Mouse (Mus musculus) CH12.LX (cell line): ENCODE data around the gene Ctsw. TPM values are rescaled to one million over a fixed set of nuclear protein-coding genes. Genes with fewer than 3 reads are reported as not detected.

Experiments used
- DNase-seq: peaks from one replicate; pipeline ENCODE4 v3.0.0-alpha.2; 2013; ENCODE audit errors: extremely low read depth
- H3K27ac ChIP-seq: 2 replicates; pipeline ENCODE4 v1.5.1; 2012; ENCODE audit warnings: low read depth, mild to moderate bottlenecking, control low read depth, moderate library complexity; ENCODE audit not compliant: insufficient read depth
- H3K27me3 ChIP-seq: replicated peaks from 2 replicates; pipeline ENCODE3; 2012; ENCODE audit warnings: inconsistent platforms
- H3K36me3 ChIP-seq, 2 experiments: replicated peaks in 1 of 2; 2 replicates each; pipeline versions ENCODE3 to v1.6.1; 2012; ENCODE audit warnings: inconsistent platforms in 1 of 2, low read length in 1 of 2, mild to moderate bottlenecking in 1 of 2, mixed read lengths in 1 of 2, moderate library complexity in 1 of 2; ENCODE audit not compliant: control insufficient read depth in 1 of 2, insufficient read depth in 1 of 2
- H3K4me1 ChIP-seq, 2 experiments: 2 replicates each; pipeline ENCODE4 v1.6.1; 2012; ENCODE audit warnings: inconsistent platforms in 1 of 2, moderate library complexity in 1 of 2; ENCODE audit not compliant: insufficient read depth in 2 of 2, control insufficient read depth in 1 of 2
- H3K4me2 ChIP-seq: 2 replicates; pipeline ENCODE4 v1.6.1; 2012; ENCODE audit warnings: low read depth, mild to moderate bottlenecking, control low read depth; ENCODE audit not compliant: poor library complexity, insufficient read depth, severe bottlenecking
- H3K4me3 ChIP-seq, 3 experiments: fragments of 150-350 bp in 1 of 3; sonication (generic) in 1 of 3; replicated peaks in 1 of 3; 2 replicates each; pipeline versions ENCODE3 to v1.5.1; 2011 to 2012; ENCODE audit warnings: low read depth in 2 of 3, low read length in 2 of 3, mild to moderate bottlenecking in 2 of 3, moderate library complexity in 2 of 3, control low read depth in 1 of 3, improper control_type of control experiment in 1 of 3, inconsistent platforms in 1 of 3, mixed read lengths in 1 of 3; ENCODE audit not compliant: poor library complexity in 1 of 3
- H3K79me2 ChIP-seq: replicated peaks from 2 replicates; pipeline ENCODE4 v1.6.1; 2012; ENCODE audit warnings: mild to moderate bottlenecking, moderate library complexity; ENCODE audit not compliant: control insufficient read depth, poor library complexity, insufficient read depth, severe bottlenecking; ENCODE audit errors: extremely low read depth
- H3K9ac ChIP-seq: 2 replicates; pipeline ENCODE4 v1.6.1; 2012; ENCODE audit warnings: low read depth, mild to moderate bottlenecking, control low read depth, moderate library complexity; ENCODE audit not compliant: insufficient read depth
- H3K9me3 ChIP-seq: replicated peaks from 2 replicates; pipeline ENCODE3; 2012; ENCODE audit warnings: low read length, inconsistent platforms, mixed read lengths
- CHD1 ChIP-seq: IDR thresholded peaks from 2 replicates; pipeline ENCODE4 v1.6.1; 2012; ENCODE audit warnings: low read depth, low read length, improper control_type of control experiment, inconsistent platforms
- CTCF ChIP-seq, 2 experiments: IDR thresholded peaks in 1 of 2; conservative IDR thresholded peaks in 1 of 2; 2 replicates each; pipeline ENCODE4 v1.5.1; 2011 to 2012; ENCODE audit warnings: low read depth in 2 of 2, low read length in 2 of 2, improper control_type of control experiment in 1 of 2, inconsistent platforms in 1 of 2, mild to moderate bottlenecking in 1 of 2, moderate library complexity in 1 of 2
- ELF1 ChIP-seq: IDR thresholded peaks from 2 replicates; pipeline ENCODE4 v1.6.1; 2014; ENCODE audit warnings: low read depth, mild to moderate bottlenecking, inconsistent platforms, low read length, improper control_type of control experiment
- EP300 ChIP-seq: IDR thresholded peaks from 2 replicates; pipeline ENCODE4 v1.6.1; 2011; ENCODE audit warnings: low read length, improper control_type of control experiment
- ETS1 ChIP-seq: conservative IDR thresholded peaks from 2 replicates; pipeline ENCODE4 v1.6.1; 2012; ENCODE audit warnings: low read depth, mild to moderate bottlenecking, inconsistent platforms, low read length, improper control_type of control experiment, moderate library complexity
- GABPA ChIP-seq: IDR thresholded peaks from 2 replicates; pipeline ENCODE4 v1.6.1; 2012; ENCODE audit warnings: low read depth, low read length, improper control_type of control experiment, inconsistent platforms; ENCODE audit not compliant: insufficient replicate concordance
- HCFC1 ChIP-seq: IDR thresholded peaks from 2 replicates; pipeline ENCODE4 v1.6.1; 2012; ENCODE audit warnings: low read depth, mild to moderate bottlenecking, inconsistent platforms, low read length, improper control_type of control experiment
- JUN ChIP-seq: IDR thresholded peaks from 2 replicates; pipeline ENCODE4 v1.6.1; 2011; ENCODE audit warnings: low read depth, mild to moderate bottlenecking, low read length, improper control_type of control experiment, moderate library complexity; ENCODE audit not compliant: insufficient read depth
- MAX ChIP-seq: IDR thresholded peaks from 2 replicates; pipeline ENCODE4 v1.6.1; 2011; ENCODE audit warnings: low read length, improper control_type of control experiment
- MAZ ChIP-seq: IDR thresholded peaks from 2 replicates; pipeline ENCODE4 v1.6.1; 2012; ENCODE audit warnings: low read depth, mild to moderate bottlenecking, inconsistent platforms, low read length, improper control_type of control experiment, moderate library complexity
- MYC ChIP-seq: IDR thresholded peaks from 2 replicates; pipeline ENCODE4 v1.6.1; 2011; ENCODE audit warnings: low read depth, mild to moderate bottlenecking, improper control_type of control experiment, low read length
- NELFE ChIP-seq: IDR thresholded peaks from 2 replicates; pipeline ENCODE4 v1.6.1; 2011; ENCODE audit warnings: low read depth, low read length, improper control_type of control experiment
- NRF1 ChIP-seq: IDR thresholded peaks from 2 replicates; pipeline ENCODE4 v1.6.1; 2014; ENCODE audit warnings: low read depth, mild to moderate bottlenecking, inconsistent platforms, low read length, improper control_type of control experiment, moderate library complexity
- POLR2AphosphoS2 ChIP-seq: IDR thresholded peaks from 2 replicates; pipeline ENCODE4 v1.6.1; 2011; ENCODE audit warnings: low read depth, low read length, improper control_type of control experiment
- RAD21 ChIP-seq: IDR thresholded peaks from 2 replicates; pipeline ENCODE4 v1.6.1; 2011; ENCODE audit warnings: low read depth, mild to moderate bottlenecking, low read length, improper control_type of control experiment, moderate library complexity
- SIN3A ChIP-seq: IDR thresholded peaks from 2 replicates; pipeline ENCODE4 v1.6.1; 2012; ENCODE audit warnings: low read length, improper control_type of control experiment, inconsistent platforms
- SMC3 ChIP-seq: IDR thresholded peaks from 2 replicates; pipeline ENCODE4 v1.6.1; 2011; ENCODE audit warnings: low read depth, low read length, improper control_type of control experiment
- TBP ChIP-seq: conservative IDR thresholded peaks from 2 replicates; pipeline ENCODE4 v1.6.1; 2011; ENCODE audit warnings: low read depth, low read length, improper control_type of control experiment
- UBTF ChIP-seq: IDR thresholded peaks from 2 replicates; pipeline ENCODE4 v1.6.1; 2012; ENCODE audit warnings: low read depth, mild to moderate bottlenecking, inconsistent platforms, low read length, improper control_type of control experiment, moderate library complexity
- USF1 ChIP-seq: IDR thresholded peaks from 2 replicates; pipeline ENCODE4 v1.6.1; 2014; ENCODE audit warnings: low read depth, mild to moderate bottlenecking, inconsistent platforms, low read length, improper control_type of control experiment
- USF2 ChIP-seq: conservative IDR thresholded peaks from 2 replicates; pipeline ENCODE4 v1.6.1; 2011; ENCODE audit warnings: low read depth, low read length, improper control_type of control experiment
- ZNF384 ChIP-seq: IDR thresholded peaks from 2 replicates; pipeline ENCODE4 v1.6.1; 2012; ENCODE audit warnings: low read depth, low read length, improper control_type of control experiment, inconsistent platforms
- dilution Hi-C: fragments of 300-500 bp; cut with MboI; formaldehyde crosslinking; loops from 2 replicates; pipeline ENCODE4 v1.14.3; 2020; ENCODE audit warnings: low sequenced_read_pairs; ENCODE audit not compliant: extremely low pct_unique_long_range_greater_than_20kb, extremely low pct_ligation_motif_present
- in situ Hi-C: fragments of 300-500 bp; cut with MboI; formaldehyde crosslinking; loops from 3 replicates; pipeline ENCODE4 v1.14.3; 2019; ENCODE audit warnings: low sequenced_read_pairs, low pct_ligation_motif_present, low pct_unique_long_range_greater_than_20kb, mixed read lengths
- polyA plus RNA-seq: library from polyadenylated mRNA; unstranded; fragments of >175 nt; gene quantifications from 2 replicates; pipeline ENCODE4 v1.2.1, GENCODE M21; 2012; ENCODE audit warnings: low read depth; ENCODE audit not compliant: insufficient read length
- total RNA-seq, 2 experiments: library from RNA; depleted of rRNA; stranded (reverse); fragments of 300-350 nt in 1 of 2; fragments of >200 nt in 1 of 2; gene quantifications; 2 replicates each; pipeline ENCODE4 v1.2.3; 2012 to 2014

Gene Ctsw
- total and polyA plus RNA-seq, 3 experiments = 0.23 to 1.1 (median 0.38) TPM

DNA sequence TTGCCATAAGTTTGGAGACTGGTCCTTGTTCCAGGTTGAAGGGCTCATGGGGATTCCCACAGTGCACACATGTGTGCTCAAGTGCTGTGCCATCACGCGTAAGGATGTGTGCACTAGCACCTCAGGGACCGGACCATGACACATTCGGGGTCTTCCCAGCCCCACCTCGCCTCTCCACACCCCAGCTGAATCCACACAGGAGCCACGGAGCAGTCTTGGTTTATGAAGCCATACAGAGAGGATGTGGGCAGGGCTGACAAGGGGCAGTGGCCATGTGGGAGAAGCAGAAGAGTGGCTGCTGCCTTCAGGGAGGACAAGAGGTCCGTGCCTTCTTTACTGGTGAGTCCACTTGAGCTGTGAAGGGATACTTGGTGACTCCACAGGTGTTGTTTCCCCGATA is 3.3 kb downstream of the Ctsw start:
- Histone ChIP-seq H3K36me3 (peaks cover 57 to 76% of the 10 kb centered on the region in 2 experiments), H3K9ac (no peak overlapping the region), H3K27me3 (no peaks in the 10 kb centered on the region), H3K9me3 (no peaks in the 10 kb centered on the region), H3K4me1 (peaks cover 3 to 16% of the 10 kb centered on the region in 2 experiments; a peak in 3 of 4 replicates), H3K4me3 (no peak overlapping the region), H3K4me2 (no peak overlapping the region), H3K79me2 (peaks cover 6% of the 10 kb centered on the region), H3K27ac (no peak overlapping the region)
- no peak for TF ChIP-seq NRF1
- no peak for TF ChIP-seq NELFE
- TF ChIP-seq POLR2AphosphoS2 = no peak
- no peak for DNase-seq
- dilution Hi-C loops (no loop called here), in situ Hi-C loops (no loop called here)

DNA sequence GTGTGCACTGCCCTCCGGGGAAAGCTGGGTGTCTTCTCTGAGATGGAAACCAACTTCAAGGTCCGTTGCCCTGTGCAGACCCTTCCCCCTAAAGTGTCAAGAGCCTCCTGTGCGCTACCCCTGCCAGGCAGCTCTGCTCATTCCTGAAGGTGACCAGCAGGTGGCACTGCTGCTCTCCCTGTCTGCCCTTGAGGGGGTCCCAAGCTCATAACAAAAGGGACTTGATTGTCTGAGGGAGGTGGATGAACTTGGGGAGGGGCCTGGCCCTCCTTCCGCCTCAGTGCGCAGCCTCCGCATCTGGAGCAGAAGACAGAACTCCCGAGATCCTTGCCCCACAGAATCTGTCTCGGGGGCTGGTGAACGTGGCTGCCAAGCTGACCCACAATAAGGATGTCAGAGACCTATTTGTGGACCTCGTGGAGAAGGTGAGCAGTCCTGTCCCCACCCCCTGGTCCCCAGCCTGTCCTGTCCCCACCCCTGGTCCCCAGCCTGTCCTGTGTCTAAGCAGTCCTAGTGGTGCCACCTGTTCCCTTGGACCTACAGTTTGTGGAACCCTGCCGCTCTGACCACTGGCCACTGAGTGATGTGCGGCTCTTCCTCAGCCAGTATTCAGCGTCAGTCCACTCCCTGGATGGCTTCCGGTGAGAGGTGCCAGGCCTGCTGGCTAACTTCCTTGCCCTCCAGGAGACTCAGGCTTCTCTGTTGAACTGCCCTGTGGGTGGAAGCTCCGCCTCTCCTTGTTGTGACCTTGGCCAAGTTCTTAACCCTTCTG is 4.3 kb downstream of the Ctsw start:
- Histone ChIP-seq H3K9me3 (no peaks in the 10 kb centered on the region), H3K79me2 (peaks cover 6% of the 10 kb centered on the region), H3K27ac (no peak overlapping the region), H3K27me3 (peaks cover 2% of the 10 kb centered on the region), H3K4me3 (no peak overlapping the region), H3K9ac (no peak overlapping the region), H3K36me3 (peaks cover 57 to 73% of the 10 kb centered on the region in 2 experiments)
- in situ Hi-C loops = no loop called here
- dilution Hi-C loops = no loop called here
- TF ChIP-seq CTCF (conservative IDR thresholded peaks at IDR 0.05 in 1 of 2, IDR thresholded peaks at IDR 0.05 in 1 of 2; ENCODE audit: low read depth in 2 of 2, low read length in 2 of 2) (peak; percentile 52 to 76; a peak in 3 of 4 replicates), CHD1 (no peak), USF2 (no peak), EP300 (no peak), RAD21 (peak; percentile 67), SMC3 (peak; percentile 58)
- TF ChIP-seq, all 38 proteins: peak for 3
- DNase-seq = peak; percentile 42
- peaks cover 3 to 18% of the 10 kb centered on the region in 2 experiments; a peak in 3 of 4 replicates for H3K4me1 ChIP-seq
- no peak overlapping the region for H3K4me2 ChIP-seq

DNA sequence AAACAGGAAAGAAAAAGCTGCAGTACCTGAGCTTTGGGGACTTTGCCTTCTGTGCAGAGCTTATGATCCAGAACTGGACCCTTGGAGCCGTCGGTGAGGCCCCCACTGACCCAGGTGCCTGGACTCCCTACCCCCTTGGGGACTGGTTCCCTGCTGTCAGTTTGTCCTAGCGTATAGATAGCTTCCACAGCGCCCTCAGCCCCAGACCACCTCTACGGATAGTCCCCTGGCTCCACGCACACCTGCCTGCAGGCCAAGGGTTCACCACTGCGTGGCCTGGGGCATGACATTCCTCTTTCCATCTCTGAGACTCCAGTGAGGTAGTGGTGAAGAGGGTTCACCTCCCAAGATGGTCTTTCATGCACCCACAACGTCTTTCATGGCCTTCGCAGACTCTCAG is 5.1 kb downstream of the Ctsw start:
- in situ Hi-C loops (no loop called here), dilution Hi-C loops (no loop called here)
- no peak overlapping the region for H3K9ac ChIP-seq
- H3K4me3 ChIP-seq = no peak overlapping the region
- no peak overlapping the region for H3K27ac ChIP-seq
- no peaks in the 10 kb centered on the region for H3K9me3 ChIP-seq
- TF ChIP-seq MYC = no peak
- no peak for TF ChIP-seq TBP
- TF ChIP-seq HCFC1 = no peak
- TF ChIP-seq JUN = no peak
- TF ChIP-seq ELF1 = no peak
- TF ChIP-seq ETS1 = no peak
- TF ChIP-seq NELFE = no peak
- TF ChIP-seq MAZ = no peak
- TF ChIP-seq RAD21 = no peak
- no peak for TF ChIP-seq CHD1
- no peak for TF ChIP-seq USF2
- TF ChIP-seq SIN3A = no peak
- TF ChIP-seq NRF1 = no peak
- TF ChIP-seq UBTF = no peak
- TF ChIP-seq ZNF384 = no peak
- no peak for TF ChIP-seq MAX
- no peak for TF ChIP-seq CTCF (conservative IDR thresholded peaks at IDR 0.05 in 1 of 2, IDR thresholded peaks at IDR 0.05 in 1 of 2; ENCODE audit: low read depth in 2 of 2, low read length in 2 of 2)
- TF ChIP-seq GABPA = no peak
- no peak for TF ChIP-seq USF1
- H3K36me3 ChIP-seq = peaks cover 57 to 68% of the 10 kb centered on the region in 2 experiments
- peaks cover 3 to 18% of the 10 kb centered on the region in 2 experiments; a peak in 3 of 4 replicates for H3K4me1 ChIP-seq
- DNase-seq = no peak
- H3K27me3 ChIP-seq = peaks cover 7% of the 10 kb centered on the region
- H3K79me2 ChIP-seq = peaks cover 6% of the 10 kb centered on the region
- H3K4me2 ChIP-seq = no peak overlapping the region
